Mouse (Mus musculus) erythroblast, embryonic 14.5 days (primary cell): ENCODE measurements around the gene Ppm1a. TPM values are rescaled to one million over a fixed set of nuclear protein-coding genes. Genes with fewer than 3 reads are reported as not detected.
A peak's percentile ranks its signal among the peaks of the same experiment; 100 is the strongest.

Experiments
- H3K27me3 ChIP-seq: 2 replicates; pipeline ENCODE4 v1.6.1; 2012; ENCODE audit warnings: inconsistent platforms; ENCODE audit not compliant: control insufficient read depth
- H3K36me3 ChIP-seq: 2 replicates; pipeline ENCODE4 v1.6.1; 2012; ENCODE audit warnings: mild to moderate bottlenecking, inconsistent platforms; ENCODE audit not compliant: control insufficient read depth
- H3K4me1 ChIP-seq: 2 replicates; pipeline ENCODE4 v1.6.1; 2012; ENCODE audit warnings: inconsistent platforms; ENCODE audit not compliant: control insufficient read depth
- H3K4me3 ChIP-seq: replicated peaks from 2 replicates; pipeline ENCODE3; 2012; ENCODE audit warnings: moderate library complexity, mild to moderate bottlenecking, inconsistent platforms
- H3K9me3 ChIP-seq: 2 replicates; pipeline ENCODE4 v1.6.1; 2012; ENCODE audit warnings: low read length, inconsistent platforms, mixed read lengths; ENCODE audit not compliant: control insufficient read depth
- GATA1 ChIP-seq: IDR thresholded peaks from 2 replicates; pipeline ENCODE4 v1.6.1; 2012; ENCODE audit warnings: low read length, inconsistent platforms, mixed read lengths
- TAL1 ChIP-seq: IDR thresholded peaks from 3 replicates; pipeline ENCODE4 v1.6.1; 2012; ENCODE audit warnings: low read length, inconsistent platforms, mixed read lengths
- polyA plus RNA-seq: library from polyadenylated mRNA; stranded (reverse); fragments of >175 nt; gene quantifications from 2 replicates; pipeline ENCODE4 v1.2.3, GENCODE M21; 2012

The Ppm1a gene
- polyA plus RNA-seq, 1 experiment = 2.5 TPM

DNA sequence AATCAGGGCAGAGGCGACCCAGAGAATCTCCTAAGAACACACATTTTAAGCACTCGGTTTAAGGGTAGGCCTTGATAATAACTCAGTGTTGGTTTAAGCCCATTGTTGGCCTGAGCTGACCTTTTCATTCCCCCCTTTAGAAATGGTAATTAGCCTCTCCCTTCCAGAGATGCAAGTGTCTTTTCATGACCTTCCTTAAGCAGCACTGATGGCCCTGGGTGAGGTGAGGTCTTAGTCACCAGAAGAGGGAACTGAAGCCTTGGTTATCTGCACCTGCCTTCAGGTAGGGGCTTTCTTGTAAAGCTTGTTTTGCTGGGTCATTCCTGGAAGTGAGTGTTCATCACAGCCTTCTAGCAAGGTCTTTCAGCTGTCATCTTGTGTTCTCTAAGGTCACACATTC, 23.1 kb upstream of the Ppm1a start:
- Histone ChIP-seq H3K4me1 (no peaks in the 10 kb centered on the region), H3K36me3 (no peaks in the 10 kb centered on the region), H3K27me3 (no peaks in the 10 kb centered on the region), H3K4me3 (no peak overlapping the region), H3K9me3 (no peaks in the 10 kb centered on the region; the same call in 1 of the 2 replicates)
- TF ChIP-seq TAL1 (no peak), GATA1 (no peak)

GRCm38 (mm10) chr12:72741176-72741575, 16.1 kb upstream of the Ppm1a start:
- Histone ChIP-seq H3K4me1 (peaks cover 5% of the 10 kb centered on the region), H3K9me3 (no peaks in the 10 kb centered on the region), H3K4me3 (no peak overlapping the region), H3K27me3 (no peaks in the 10 kb centered on the region), H3K36me3 (no peaks in the 10 kb centered on the region)
- no peak for TF ChIP-seq TAL1
- no peak for TF ChIP-seq GATA1

- no peaks in the 10 kb centered on the region for H3K27me3 ChIP-seq
- H3K4me1 ChIP-seq = peaks cover 5% of the 10 kb centered on the region
- H3K36me3 ChIP-seq = no peaks in the 10 kb centered on the region
- H3K9me3 ChIP-seq = no peaks in the 10 kb centered on the region
- H3K4me3 ChIP-seq = no peak overlapping the region
- TF ChIP-seq TAL1 (no peak), GATA1 (no peak)
Observed at GRCm38 (mm10) chr12:72744803-72745360, 12.4 kb upstream of the Ppm1a start.

DNA sequence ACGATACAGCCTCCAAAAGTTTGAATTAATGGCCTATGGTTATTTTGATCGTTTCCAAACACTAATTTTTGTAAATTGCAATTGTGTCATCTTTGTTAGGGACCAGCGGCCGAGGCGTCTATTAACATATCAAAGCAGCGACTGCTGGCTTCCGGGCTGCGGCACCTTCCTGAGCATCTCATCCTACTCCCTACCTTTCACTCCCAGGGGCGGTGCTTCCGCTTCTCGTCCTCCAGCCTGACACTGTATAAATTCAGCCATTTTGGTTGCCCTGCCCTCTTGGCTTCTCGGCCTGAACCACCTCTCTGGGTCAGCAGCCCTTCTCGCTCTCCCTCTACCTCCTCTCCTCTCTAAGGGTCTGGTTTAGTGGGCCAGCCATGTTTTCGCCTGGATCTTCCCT, 11.8 kb upstream of the Ppm1a start:
- TF ChIP-seq TAL1 = no peak
- TF ChIP-seq GATA1 = no peak
- Histone ChIP-seq H3K4me3 (peak overlapping the region; percentile 28), H3K36me3 (no peaks in the 10 kb centered on the region), H3K4me1 (peaks cover 5% of the 10 kb centered on the region), H3K9me3 (no peaks in the 10 kb centered on the region), H3K27me3 (no peaks in the 10 kb centered on the region)

DNA sequence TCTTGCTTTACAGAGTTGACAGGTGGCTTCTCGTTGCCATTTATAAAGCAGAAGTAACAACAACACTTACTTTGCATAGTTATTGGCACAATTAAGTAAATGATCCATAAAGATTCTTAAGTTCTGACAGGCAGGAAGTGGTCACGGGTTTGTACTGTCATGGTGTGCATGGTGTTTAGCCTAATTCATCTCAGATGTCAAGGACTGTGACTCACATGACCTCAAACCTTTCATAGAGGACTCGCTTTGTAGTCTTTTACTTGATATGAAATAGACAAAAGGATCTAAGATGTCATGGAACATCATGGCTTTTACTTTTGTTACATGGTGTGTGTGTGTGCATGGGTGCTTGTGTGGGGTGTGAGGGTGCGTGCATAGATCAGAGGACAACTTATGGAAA, 8.9 kb upstream of the Ppm1a start:
- Histone ChIP-seq H3K36me3 (no peaks in the 10 kb centered on the region), H3K4me3 (no peak overlapping the region)

GRCm38 (mm10) chr12:72748841-72749240, 8.4 kb upstream of the Ppm1a start:
- no peaks in the 10 kb centered on the region for H3K36me3 ChIP-seq
- H3K4me1 ChIP-seq = peaks cover 5% of the 10 kb centered on the region
- no peak overlapping the region for H3K4me3 ChIP-seq
- H3K27me3 ChIP-seq = no peaks in the 10 kb centered on the region
- no peaks in the 10 kb centered on the region for H3K9me3 ChIP-seq
- TF ChIP-seq TAL1 (no peak), GATA1 (no peak)

More for the DNA sequence above, 8.9 kb upstream of the Ppm1a start:
- Histone ChIP-seq H3K9me3 (no peaks in the 10 kb centered on the region), H3K27me3 (no peaks in the 10 kb centered on the region), H3K4me1 (peaks cover 5% of the 10 kb centered on the region)
- TF ChIP-seq TAL1 (no peak), GATA1 (no peak)

DNA sequence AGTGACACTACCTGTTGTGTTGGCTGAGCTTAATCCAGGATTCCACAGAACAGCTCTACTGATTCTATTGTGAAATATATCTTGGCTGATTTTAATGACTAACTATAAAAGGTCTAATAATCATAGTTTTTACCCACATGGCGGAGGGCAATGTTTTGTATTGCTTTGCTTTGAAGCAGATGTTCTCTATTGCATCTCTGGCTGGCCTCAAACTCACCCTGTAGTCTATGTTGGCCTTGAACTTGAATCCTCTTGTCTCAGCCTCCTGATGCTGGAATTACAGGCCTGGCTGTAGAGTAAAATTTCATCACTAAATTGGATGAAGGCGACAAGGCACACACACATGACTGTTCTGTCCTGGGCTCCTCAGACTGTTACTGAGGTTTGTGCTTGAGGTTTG, 7.8 kb upstream of the Ppm1a start:
- no peak overlapping the region for H3K4me3 ChIP-seq
- TF ChIP-seq TAL1 = no peak
- no peak for TF ChIP-seq GATA1
- peaks cover 6% of the 10 kb centered on the region for H3K4me1 ChIP-seq
- no peaks in the 10 kb centered on the region for H3K9me3 ChIP-seq
- no peaks in the 10 kb centered on the region for H3K36me3 ChIP-seq
- no peaks in the 10 kb centered on the region for H3K27me3 ChIP-seq

DNA sequence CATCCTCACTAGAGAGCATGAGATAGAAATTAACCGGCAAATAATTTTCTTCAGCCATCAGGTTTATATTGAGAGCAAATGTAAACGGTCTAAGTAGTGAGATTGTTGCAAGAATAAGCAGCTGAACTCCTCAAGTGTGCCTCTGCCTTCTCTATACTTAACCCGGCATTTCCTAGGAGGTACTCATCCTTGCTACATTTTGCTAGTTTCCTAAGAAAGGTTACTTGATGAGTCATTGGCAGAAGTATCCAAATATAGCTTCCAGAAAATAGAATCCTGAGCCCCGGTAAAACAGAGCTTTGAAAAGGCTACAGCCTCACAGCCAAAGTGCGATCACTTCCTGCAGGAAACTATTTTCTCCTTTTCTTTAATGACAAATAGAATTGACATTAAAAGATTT, 7.2 kb upstream of the Ppm1a start:
- no peak for TF ChIP-seq GATA1
- TF ChIP-seq TAL1 = no peak
- peaks cover 7% of the 10 kb centered on the region for H3K4me1 ChIP-seq
- no peak overlapping the region for H3K4me3 ChIP-seq

DNA sequence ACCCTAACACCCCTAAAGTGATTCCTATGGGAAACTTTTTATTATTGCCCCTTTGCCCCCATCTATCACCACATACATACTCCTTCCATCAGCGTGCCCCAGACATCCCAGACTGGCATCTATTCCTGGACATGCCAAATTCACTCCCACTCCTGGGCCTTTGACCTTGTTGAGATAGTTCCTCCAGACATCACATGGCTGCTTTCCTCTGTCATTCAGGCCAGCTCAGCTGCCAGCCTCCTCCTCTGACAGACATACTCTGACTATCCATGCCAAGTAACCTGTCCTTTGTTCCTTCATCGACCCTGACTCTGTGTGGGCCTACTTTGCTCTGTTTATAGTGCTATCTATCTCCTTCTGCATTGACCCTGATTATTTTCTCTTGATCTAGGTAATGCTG, 6.6 kb upstream of the Ppm1a start:
- Histone ChIP-seq H3K4me1 (peaks cover 8% of the 10 kb centered on the region), H3K27me3 (no peaks in the 10 kb centered on the region), H3K36me3 (no peaks in the 10 kb centered on the region), H3K4me3 (no peak overlapping the region), H3K9me3 (no peaks in the 10 kb centered on the region)
- TF ChIP-seq GATA1 = no peak

More for the DNA sequence above, 7.2 kb upstream of the Ppm1a start:
- no peaks in the 10 kb centered on the region for H3K27me3 ChIP-seq
- no peaks in the 10 kb centered on the region for H3K9me3 ChIP-seq
- no peaks in the 10 kb centered on the region for H3K36me3 ChIP-seq

GRCm38 (mm10) chr12:72757596-72757995, 341 bp downstream of the Ppm1a start:
- TF ChIP-seq GATA1 (no peak), TAL1 (no peak)
- H3K36me3 ChIP-seq = no peaks in the 10 kb centered on the region

More at GRCm38 (mm10) chr12:72757596-72757995, 341 bp downstream of the Ppm1a start:
- H3K4me1 ChIP-seq = peaks cover 40% of the 10 kb centered on the region
- no peak overlapping the region for H3K4me3 ChIP-seq
- no peaks in the 10 kb centered on the region for H3K9me3 ChIP-seq
- no peaks in the 10 kb centered on the region for H3K27me3 ChIP-seq
